Mouse (Mus musculus): Measurements from ENCODE around the gene Mfsd4b1.

Mfsd4b1 gene

GRCm38 (mm10) chr10:39960441-39960822 is 64.6 kb downstream of the Mfsd4b1 start:
- DNase-seq (ENCODE audit: low spot score in 2 of 2) = no peak

GRCm38 (mm10) chr10:39959761-39960440 is 65.2 kb downstream of the Mfsd4b1 start, which contains the start of gene Mfsd4b3:
Mfsd4b3 (minus strand) TSS chr10:39960153.
- peak; percentile 97 to 99 for DNase-seq (ENCODE audit: low spot score in 2 of 2)

- peak in 1 of 2 experiments; percentile 18 for DNase-seq (ENCODE audit: low spot score in 2 of 2)
Observed at GRCm38 (mm10) chr10:39958266-39958665, 66.8 kb downstream of the Mfsd4b1 start.

- DNase-seq (ENCODE audit: low spot score in 2 of 2) = no peak
Observed at GRCm38 (mm10) chr10:39956340-39956878, 68.7 kb downstream of the Mfsd4b1 start.

DNA sequence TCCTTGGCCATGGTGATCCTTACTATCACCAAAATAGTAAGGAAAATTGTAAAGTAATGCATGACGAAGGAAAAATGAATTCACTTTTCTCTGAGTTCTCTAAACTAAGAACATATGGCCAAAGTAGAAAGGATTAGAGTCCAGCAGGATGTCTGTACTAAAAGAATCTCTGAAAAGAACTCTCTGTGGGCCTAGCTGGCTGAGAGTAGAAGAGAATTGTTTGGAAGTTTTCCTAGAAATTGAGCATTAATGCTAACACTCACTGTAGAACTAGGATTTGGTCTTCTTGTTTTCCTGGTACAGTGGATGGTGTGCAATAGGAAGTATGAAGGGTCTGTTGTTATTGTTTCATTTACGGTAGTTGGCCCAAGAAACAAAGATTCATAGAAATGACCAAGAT is 69.9 kb downstream of the Mfsd4b1 start:
- DNase-seq (ENCODE audit: low spot score in 2 of 2) = no peak

Data from heart, adult 9 months (tissue).